Mouse (Mus musculus): Measurements from ENCODE around the gene Comt. TPM values are rescaled to one million over a fixed set of nuclear protein-coding genes. Genes with fewer than 3 reads are reported as not detected.

Comt gene
- 113 and 129 TPM in 2 replicates for polyA plus RNA-seq (2015; fragmentation: Nextera tagmentation; extraction: Ambion mirVana)

DNA sequence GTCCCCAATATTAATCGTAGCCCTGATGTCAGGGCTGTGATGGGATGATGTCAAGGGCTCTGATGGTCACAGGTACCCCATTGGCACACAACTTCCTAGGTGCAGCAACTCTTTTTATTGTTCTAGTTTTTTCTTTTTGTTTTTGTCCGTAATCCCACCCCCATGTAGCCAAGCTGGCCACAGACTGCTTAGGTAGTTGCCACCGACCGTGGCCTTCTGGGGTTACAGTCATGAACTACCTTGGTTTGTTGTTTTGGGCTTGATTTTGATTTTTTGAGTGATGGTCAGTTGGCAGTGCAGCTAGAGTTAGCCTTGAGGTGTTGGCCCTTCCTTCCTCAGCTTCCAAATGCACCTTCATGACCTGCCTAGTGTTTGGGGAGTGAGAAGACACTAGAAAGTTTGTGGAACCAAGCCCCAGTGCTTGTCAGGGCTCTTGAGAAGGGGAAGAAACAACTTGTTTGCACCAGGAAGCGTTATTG, at the start of gene Comt:
Comt (minus strand) TSS at position 51 of the 479 bp plus-strand sequence.
- H3K9ac ChIP-seq = peak within 1 kb of the TSS; percentile 92
- no peaks in the 10 kb centered on the region for H3K9me3 ChIP-seq (replicated peaks)
- H3K36me3 ChIP-seq = peaks cover 13% of the 10 kb centered on the region; the same call in 1 of the 2 replicates
- H3K4me2 ChIP-seq = peak within 1 kb of the TSS; percentile 90
- WGBS = 56% methylated on average over 5 of the region's 5 CpGs
- no peak for ATAC-seq (replicated peaks; ENCODE audit: insufficient number of reproducible peaks, insufficient read depth, low FRiP score, low read depth)
- H3K27ac ChIP-seq = peak within 1 kb of the TSS; percentile 82
- peak within 1 kb of the TSS; percentile 89 for H3K4me3 ChIP-seq
- H3K4me1 ChIP-seq (replicated peaks) = peaks cover 41% of the 10 kb centered on the region
- no peaks in the 10 kb centered on the region for H3K27me3 ChIP-seq

- Histone ChIP-seq H3K27me3 (no peaks in the 10 kb centered on the region), H3K9ac (no peak overlapping the region), H3K4me1 (replicated peaks) (0 out of 2 replicates have a peak, but pooled peaks cover 2% of the 10 kb centered on the region), H3K27ac (no peak overlapping the region), H3K4me3 (no peak overlapping the region), H3K9me3 (replicated peaks) (no peaks in the 10 kb centered on the region), H3K36me3 (peaks cover 10% of the 10 kb centered on the region), H3K4me2 (no peak overlapping the region)
- ATAC-seq (replicated peaks; ENCODE audit: insufficient number of reproducible peaks, insufficient read depth, low FRiP score, low read depth) = no peak
- 64% methylated on average over 2 of the region's 2 CpGs for WGBS
Measured at GRCm38 (mm10) chr16:18474021-18474420, 47.4 kb upstream of the Comt start.

GRCm38 (mm10) chr16:18472976-18473375, 46.3 kb upstream of the Comt start:
- Histone ChIP-seq H3K9me3 (replicated peaks) (no peaks in the 10 kb centered on the region), H3K4me1 (replicated peaks) (0 out of 2 replicates have a peak, but pooled peaks cover 2% of the 10 kb centered on the region), H3K36me3 (peaks cover 13% of the 10 kb centered on the region), H3K27ac (no peak overlapping the region), H3K27me3 (no peaks in the 10 kb centered on the region), H3K4me3 (no peak overlapping the region), H3K9ac (no peak overlapping the region), H3K4me2 (no peak overlapping the region)
- no peak; the same call in 1 of the 2 replicates for ATAC-seq (replicated peaks; ENCODE audit: insufficient number of reproducible peaks, insufficient read depth, low FRiP score, low read depth)
- WGBS = 84% methylated on average over 8 of the region's 8 CpGs

DNA sequence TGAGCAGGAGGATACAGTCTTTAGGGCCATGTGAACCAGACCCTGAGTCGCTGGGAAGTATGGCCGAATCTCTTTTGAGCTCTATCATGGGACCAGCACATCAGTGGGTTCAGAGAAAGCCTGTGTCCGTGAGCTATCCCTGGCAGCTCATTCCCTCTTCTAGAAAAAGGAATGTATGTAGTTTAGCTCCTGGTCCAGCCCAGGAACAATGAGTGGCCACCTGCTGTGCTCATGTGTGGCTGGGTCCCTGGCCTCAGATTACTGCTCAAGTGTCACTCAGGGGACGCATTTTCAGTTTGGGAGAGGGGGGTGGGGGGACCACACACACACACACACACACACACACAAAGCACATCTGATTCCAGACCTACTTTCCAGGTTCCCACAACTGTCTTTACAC, 45.8 kb upstream of the Comt start:
- Histone ChIP-seq H3K4me2 (no peak overlapping the region), H3K27ac (no peak overlapping the region), H3K9me3 (replicated peaks) (no peaks in the 10 kb centered on the region), H3K4me1 (replicated peaks) (0 out of 2 replicates have a peak, but pooled peaks cover 2% of the 10 kb centered on the region), H3K9ac (no peak overlapping the region), H3K27me3 (no peaks in the 10 kb centered on the region), H3K4me3 (no peak overlapping the region), H3K36me3 (peaks cover 13% of the 10 kb centered on the region)
- WGBS = 81% methylated on average over 4 of the region's 4 CpGs
- ATAC-seq (replicated peaks; ENCODE audit: insufficient number of reproducible peaks, insufficient read depth, low FRiP score, low read depth) = no peak

GRCm38 (mm10) chr16:18471976-18472375, 45.3 kb upstream of the Comt start:
- Histone ChIP-seq H3K4me2 (no peak overlapping the region), H3K9ac (no peak overlapping the region), H3K36me3 (peaks cover 13% of the 10 kb centered on the region), H3K9me3 (replicated peaks) (no peaks in the 10 kb centered on the region), H3K4me3 (no peak overlapping the region), H3K27me3 (no peaks in the 10 kb centered on the region), H3K27ac (no peak overlapping the region), H3K4me1 (replicated peaks) (0 out of 2 replicates have a peak, but pooled peaks cover 2% of the 10 kb centered on the region)
- no peak for ATAC-seq (replicated peaks; ENCODE audit: insufficient number of reproducible peaks, insufficient read depth, low FRiP score, low read depth)
- 67% methylated on average over 6 of the region's 6 CpGs for WGBS

DNA sequence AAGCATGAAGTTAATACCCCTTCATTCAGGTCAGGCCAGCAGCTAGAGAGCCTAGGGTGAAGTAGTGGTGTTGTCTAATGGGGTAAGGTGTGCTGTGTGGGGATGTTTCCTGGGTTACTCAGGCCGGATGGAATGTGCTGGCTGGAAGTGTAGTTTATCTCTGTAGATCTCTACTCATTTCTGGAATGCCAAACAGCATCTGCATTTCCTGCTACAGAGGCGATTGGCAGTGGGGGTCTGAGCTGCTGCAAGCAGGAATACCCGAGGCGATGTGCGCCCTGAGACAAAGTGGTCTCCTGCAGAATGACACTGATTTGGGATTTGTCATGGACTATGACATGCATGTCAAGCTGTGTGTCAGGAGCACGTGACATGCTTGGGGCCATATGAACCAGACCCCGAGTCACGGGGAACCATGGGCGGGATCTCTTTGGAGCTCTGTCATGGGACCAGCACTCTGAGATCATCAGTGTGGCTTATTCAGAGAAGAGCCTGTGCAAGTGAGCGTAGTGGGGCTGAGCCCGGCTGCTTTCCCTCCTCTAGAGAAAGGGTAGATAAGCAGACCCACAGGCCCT, 44.8 kb upstream of the Comt start:
- no peak overlapping the region for H3K27ac ChIP-seq
- no peak overlapping the region for H3K9ac ChIP-seq
- no peak overlapping the region for H3K4me2 ChIP-seq
- no peaks in the 10 kb centered on the region for H3K27me3 ChIP-seq
- H3K4me1 ChIP-seq (replicated peaks) = 0 out of 2 replicates have a peak, but pooled peaks cover 2% of the 10 kb centered on the region
- ATAC-seq (replicated peaks; ENCODE audit: insufficient number of reproducible peaks, insufficient read depth, low FRiP score, low read depth) = no peak
- H3K36me3 ChIP-seq = peaks cover 13% of the 10 kb centered on the region
- 57% methylated on average over 11 of the region's 11 CpGs for WGBS
- H3K9me3 ChIP-seq (replicated peaks) = no peaks in the 10 kb centered on the region
- no peak overlapping the region for H3K4me3 ChIP-seq

DNA sequence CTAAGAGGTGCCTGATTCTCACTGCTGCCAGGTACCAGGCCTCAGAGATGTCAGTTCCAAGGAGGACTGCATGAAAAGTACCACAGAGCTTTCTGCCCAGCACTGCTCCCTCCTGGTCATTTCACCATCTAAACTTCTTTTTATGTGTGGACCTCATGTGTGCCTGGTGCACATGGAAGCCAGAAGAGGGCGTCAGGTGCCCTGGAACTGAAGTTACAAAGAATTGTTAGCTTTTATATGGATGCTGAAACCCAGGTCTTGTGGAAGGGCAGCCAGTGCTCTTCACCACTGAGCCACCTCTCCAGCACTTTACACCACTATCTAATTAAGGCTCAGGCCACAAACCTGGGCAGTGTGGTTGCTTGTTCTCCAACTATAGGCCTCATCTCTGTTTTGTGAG, 44.2 kb upstream of the Comt start:
- no peak overlapping the region for H3K9ac ChIP-seq
- WGBS = 45% methylated on average over 1 of the region's 1 CpGs

DNA sequence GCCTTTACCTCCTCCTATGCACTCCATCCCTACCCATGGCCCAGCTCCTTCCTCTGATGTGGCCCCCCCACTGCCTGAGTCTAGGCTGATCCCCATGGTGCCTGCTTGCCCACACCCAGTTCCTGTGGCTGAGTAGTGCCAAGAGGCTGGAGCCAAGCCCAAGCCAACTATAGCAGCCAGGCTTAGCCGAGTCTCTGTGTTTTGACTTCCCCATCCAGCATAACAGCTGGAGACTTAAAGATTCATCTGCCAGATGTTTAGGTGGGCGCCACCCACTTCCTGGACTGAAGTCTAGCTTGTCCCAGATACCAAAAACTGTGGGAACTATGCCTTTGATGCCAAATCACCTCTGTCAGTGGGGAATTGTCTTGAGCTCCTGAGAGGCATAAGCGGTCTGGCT, 37.6 kb upstream of the Comt start:
- Histone ChIP-seq H3K4me3 (no peak overlapping the region), H3K4me2 (no peak overlapping the region), H3K27ac (no peak overlapping the region), H3K4me1 (replicated peaks) (peaks cover 24% of the 10 kb centered on the region), H3K36me3 (peaks cover 6% of the 10 kb centered on the region; the same call in 1 of the 2 replicates), H3K9ac (no peak overlapping the region), H3K27me3 (no peaks in the 10 kb centered on the region), H3K9me3 (replicated peaks) (no peaks in the 10 kb centered on the region)
- ATAC-seq (replicated peaks; ENCODE audit: insufficient number of reproducible peaks, insufficient read depth, low FRiP score, low read depth) = peak; percentile 28; the same call in 1 of the 2 replicates
- WGBS = 49% methylated on average over 3 of the region's 3 CpGs

More for the DNA sequence above, 44.2 kb upstream of the Comt start:
- no peak overlapping the region for H3K4me2 ChIP-seq
- peaks cover 13% of the 10 kb centered on the region for H3K36me3 ChIP-seq
- no peaks in the 10 kb centered on the region for H3K27me3 ChIP-seq
- ATAC-seq (replicated peaks; ENCODE audit: insufficient number of reproducible peaks, insufficient read depth, low FRiP score, low read depth) = no peak
- H3K9me3 ChIP-seq (replicated peaks) = no peaks in the 10 kb centered on the region
- H3K27ac ChIP-seq = no peak overlapping the region
- 0 out of 2 replicates have a peak, but pooled peaks cover 2% of the 10 kb centered on the region for H3K4me1 ChIP-seq (replicated peaks)
- no peak overlapping the region for H3K4me3 ChIP-seq

DNA sequence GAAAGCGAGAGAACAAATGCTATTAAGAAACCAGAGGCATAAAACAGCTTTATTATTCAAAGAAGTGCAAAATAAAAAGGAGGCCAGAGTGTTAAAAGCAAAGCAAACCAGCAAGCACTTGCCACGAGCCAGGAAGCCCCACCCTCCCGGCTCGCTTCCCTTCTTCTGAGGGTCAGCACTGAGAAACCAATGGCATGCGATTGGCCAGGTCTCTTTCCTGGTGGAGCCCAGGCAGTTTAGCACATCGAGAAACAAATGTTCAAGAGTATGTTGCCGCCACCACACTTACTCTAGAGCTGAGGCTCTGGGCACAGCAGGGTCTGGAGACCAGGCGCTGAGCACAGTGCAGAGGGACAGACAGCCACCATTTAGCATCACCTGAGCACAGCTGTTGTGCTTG, 35.9 kb upstream of the Comt start:
- H3K4me1 ChIP-seq (replicated peaks) = peaks cover 29% of the 10 kb centered on the region
- no peaks in the 10 kb centered on the region for H3K36me3 ChIP-seq
- H3K27me3 ChIP-seq = no peaks in the 10 kb centered on the region
- H3K4me2 ChIP-seq = no peak overlapping the region
- no peak overlapping the region for H3K9ac ChIP-seq
- H3K27ac ChIP-seq = no peak overlapping the region
- H3K4me3 ChIP-seq = no peak overlapping the region
- ATAC-seq (replicated peaks; ENCODE audit: insufficient number of reproducible peaks, insufficient read depth, low FRiP score, low read depth) = no peak
- H3K9me3 ChIP-seq (replicated peaks) = no peaks in the 10 kb centered on the region
- 54% methylated on average over 8 of the region's 8 CpGs for WGBS

DNA sequence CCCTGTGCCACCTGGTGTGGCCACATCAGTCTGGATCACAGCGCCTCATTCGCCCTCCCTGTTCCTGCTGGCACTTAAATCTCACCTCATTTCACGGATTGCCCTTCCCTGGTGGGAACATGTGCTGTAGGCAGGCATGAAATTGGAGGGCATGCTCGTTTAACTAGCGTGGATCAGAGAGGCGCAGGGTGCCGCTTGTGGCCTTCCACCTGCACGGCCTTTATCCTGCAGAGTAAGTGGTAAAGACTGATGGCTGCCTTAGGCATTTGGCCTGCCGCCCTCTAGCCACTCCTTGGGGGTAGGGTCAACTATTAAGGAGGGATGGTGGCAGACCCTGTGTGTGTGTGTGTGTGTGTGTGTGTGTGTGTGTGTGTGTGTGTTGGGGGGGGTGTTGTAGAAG, 35.4 kb upstream of the Comt start:
- Histone ChIP-seq H3K9ac (no peak overlapping the region), H3K4me1 (replicated peaks) (peaks cover 29% of the 10 kb centered on the region), H3K27me3 (no peaks in the 10 kb centered on the region), H3K9me3 (replicated peaks) (no peaks in the 10 kb centered on the region), H3K4me3 (no peak overlapping the region), H3K27ac (no peak overlapping the region), H3K4me2 (no peak overlapping the region), H3K36me3 (peaks cover 2% of the 10 kb centered on the region; the same call in 1 of the 2 replicates)
- WGBS = 79% methylated on average over 9 of the region's 9 CpGs
- ATAC-seq (replicated peaks; ENCODE audit: insufficient number of reproducible peaks, insufficient read depth, low FRiP score, low read depth) = no peak

GRCm38 (mm10) chr16:18460826-18461225, 34.2 kb upstream of the Comt start:
- H3K27me3 ChIP-seq = no peaks in the 10 kb centered on the region
- no peaks in the 10 kb centered on the region for H3K9me3 ChIP-seq (replicated peaks)
- no peak overlapping the region for H3K4me3 ChIP-seq
- no peak overlapping the region for H3K9ac ChIP-seq
- no peak overlapping the region for H3K4me2 ChIP-seq
- peak overlapping the region; percentile 37 for H3K27ac ChIP-seq
- peaks cover 10% of the 10 kb centered on the region; the same call in 1 of the 2 replicates for H3K36me3 ChIP-seq
- 93% methylated on average over 3 of the region's 3 CpGs for WGBS
- H3K4me1 ChIP-seq (replicated peaks) = peaks cover 29% of the 10 kb centered on the region
- ATAC-seq (replicated peaks; ENCODE audit: insufficient number of reproducible peaks, insufficient read depth, low FRiP score, low read depth) = no peak

DNA sequence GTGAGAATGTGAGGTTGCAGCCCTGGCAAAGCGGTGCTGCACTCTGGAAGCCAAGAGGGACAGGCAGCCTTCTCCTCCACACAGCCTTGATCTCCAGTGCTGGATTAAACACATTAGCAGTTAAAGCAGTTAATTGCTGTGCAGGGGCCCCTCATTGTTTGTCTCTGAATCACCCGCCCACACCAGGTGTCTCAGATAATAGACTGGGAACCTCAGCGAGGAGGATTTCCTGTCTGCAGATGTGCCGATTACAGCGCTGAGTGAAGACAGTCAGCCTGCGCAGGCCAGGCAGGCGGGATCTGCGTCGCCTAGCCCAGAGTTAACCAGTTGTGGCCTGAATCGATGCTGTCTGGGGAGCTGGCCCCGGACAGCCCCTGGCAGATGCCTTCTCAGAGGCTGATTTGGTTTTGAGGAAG, 33.3 kb upstream of the Comt start:
- Histone ChIP-seq H3K9ac (peak overlapping the region; percentile 28; the same call in 1 of the 2 replicates), H3K27ac (peak overlapping the region; percentile 72), H3K36me3 (peaks cover 10% of the 10 kb centered on the region; the same call in 1 of the 2 replicates), H3K4me2 (peak overlapping the region; percentile 39), H3K9me3 (replicated peaks) (no peaks in the 10 kb centered on the region), H3K4me1 (replicated peaks) (peaks cover 29% of the 10 kb centered on the region), H3K27me3 (no peaks in the 10 kb centered on the region), H3K4me3 (peak overlapping the region; percentile 14; the same call in 1 of the 2 replicates)
- WGBS = 20% methylated on average over 11 of the region's 11 CpGs
- peak; percentile 68 for ATAC-seq (replicated peaks; ENCODE audit: insufficient number of reproducible peaks, insufficient read depth, low FRiP score, low read depth)
